Mouse (Mus musculus): ENCODE results near the gene Dpyd. TPM values are rescaled to one million over a fixed set of nuclear protein-coding genes. Genes with fewer than 3 reads are reported as not detected.

Dpyd gene
- polyA plus RNA-seq, 1 experiment from 2014 or later = 3.7 TPM

DNA sequence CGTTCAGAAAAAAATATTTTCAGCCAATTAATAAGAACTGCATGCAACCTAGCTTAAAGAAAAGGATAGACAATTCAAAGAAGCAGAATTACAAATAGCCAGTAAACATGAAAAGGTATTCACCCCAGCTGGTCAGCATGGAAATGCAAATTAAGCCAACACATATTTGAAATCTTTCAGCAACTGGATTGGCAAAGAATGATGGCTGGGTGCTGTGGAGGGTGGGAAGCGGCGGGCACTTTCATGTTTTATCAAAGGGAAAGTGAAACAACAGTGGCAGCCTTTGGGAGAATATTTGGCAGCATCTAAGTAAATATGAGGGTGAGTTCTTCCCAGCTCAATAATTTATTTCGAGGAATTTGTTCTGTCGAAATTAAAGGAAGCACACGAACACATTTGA is 603.8 kb downstream of the Dpyd start:
- ATAC-seq (ENCODE audit: low FRiP score, low TSS enrichment) = no peak
- H3K4me3 ChIP-seq (ENCODE audit: low read length) = no peak overlapping the region
- H3K9ac ChIP-seq (replicated peaks; ENCODE audit: low read length) = no peak overlapping the region
- no peaks in the 10 kb centered on the region for H3K4me1 ChIP-seq (ENCODE audit: insufficient read depth, low read length)
- no peak overlapping the region for H3K4me2 ChIP-seq (replicated peaks; ENCODE audit: low read depth, low read length)
- no peak overlapping the region for H3K27ac ChIP-seq (ENCODE audit: low read length)
- 72% methylated on average over 6 of the region's 6 CpGs for WGBS
- no peaks in the 10 kb centered on the region for H3K9me3 ChIP-seq (ENCODE audit: low read length)
- H3K27me3 ChIP-seq (ENCODE audit: insufficient read depth, low read length) = no peaks in the 10 kb centered on the region
- H3K36me3 ChIP-seq (ENCODE audit: insufficient read depth, low read length) = no peaks in the 10 kb centered on the region

DNA sequence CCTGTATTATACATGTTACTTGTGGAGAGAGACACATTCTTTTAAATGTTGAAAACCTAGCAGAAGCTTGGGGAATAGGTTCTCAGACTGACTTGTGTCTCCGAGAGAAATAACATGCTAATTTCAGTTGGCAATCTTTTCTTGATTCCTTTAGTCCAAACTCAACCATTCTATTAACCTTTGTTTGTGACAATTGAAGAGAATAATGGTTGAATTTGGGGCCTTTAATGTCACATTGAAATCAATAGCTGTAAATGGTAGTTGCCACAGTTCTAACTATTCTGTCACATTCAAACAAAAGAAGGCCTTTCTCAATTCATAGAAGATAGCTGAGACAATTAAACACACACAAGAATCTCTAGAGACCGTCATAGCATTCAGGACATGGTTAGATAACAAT is 606.2 kb downstream of the Dpyd start:
- Histone ChIP-seq H3K9ac (replicated peaks; ENCODE audit: low read length) (no peak overlapping the region), H3K4me2 (replicated peaks; ENCODE audit: low read depth, low read length) (no peak overlapping the region), H3K27me3 (ENCODE audit: insufficient read depth, low read length) (no peaks in the 10 kb centered on the region), H3K36me3 (ENCODE audit: insufficient read depth, low read length) (no peaks in the 10 kb centered on the region), H3K9me3 (ENCODE audit: low read length) (no peaks in the 10 kb centered on the region), H3K4me1 (ENCODE audit: insufficient read depth, low read length) (no peaks in the 10 kb centered on the region), H3K4me3 (ENCODE audit: low read length) (no peak overlapping the region), H3K27ac (ENCODE audit: low read length) (no peak overlapping the region)
- no peak for ATAC-seq (ENCODE audit: low FRiP score, low TSS enrichment)
- 76% methylated on average over 2 of the region's 2 CpGs for WGBS

DNA sequence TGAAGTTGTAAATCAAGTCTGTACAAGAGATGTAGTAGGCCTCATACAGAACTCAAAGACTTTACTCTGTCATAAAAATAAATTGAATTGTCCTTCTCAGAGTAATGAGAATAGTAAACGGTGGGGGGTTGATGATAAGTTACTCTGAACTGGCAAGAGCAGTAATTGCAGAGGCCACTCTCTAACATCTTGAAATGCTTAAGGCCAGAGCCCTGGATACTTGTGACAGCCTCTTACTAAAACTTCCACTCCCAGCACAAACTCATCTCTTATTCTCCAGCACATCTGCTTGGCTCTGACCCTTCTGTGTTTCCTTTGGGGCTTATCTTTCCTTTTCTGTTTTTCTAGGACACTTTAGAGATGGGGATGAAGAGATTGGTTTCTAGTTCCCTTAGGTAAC is 606.7 kb downstream of the Dpyd start:
- no peak overlapping the region for H3K4me2 ChIP-seq (replicated peaks; ENCODE audit: low read depth, low read length)
- H3K4me3 ChIP-seq (ENCODE audit: low read length) = no peak overlapping the region
- no peak overlapping the region for H3K9ac ChIP-seq (replicated peaks; ENCODE audit: low read length)
- WGBS = 14% methylated on average over 1 of the region's 1 CpGs
- H3K9me3 ChIP-seq (ENCODE audit: low read length) = no peaks in the 10 kb centered on the region
- no peaks in the 10 kb centered on the region for H3K27me3 ChIP-seq (ENCODE audit: insufficient read depth, low read length)
- no peak overlapping the region for H3K27ac ChIP-seq (ENCODE audit: low read length)
- H3K4me1 ChIP-seq (ENCODE audit: insufficient read depth, low read length) = no peaks in the 10 kb centered on the region
- no peak for ATAC-seq (ENCODE audit: low FRiP score, low TSS enrichment)
- no peaks in the 10 kb centered on the region for H3K36me3 ChIP-seq (ENCODE audit: insufficient read depth, low read length)

DNA sequence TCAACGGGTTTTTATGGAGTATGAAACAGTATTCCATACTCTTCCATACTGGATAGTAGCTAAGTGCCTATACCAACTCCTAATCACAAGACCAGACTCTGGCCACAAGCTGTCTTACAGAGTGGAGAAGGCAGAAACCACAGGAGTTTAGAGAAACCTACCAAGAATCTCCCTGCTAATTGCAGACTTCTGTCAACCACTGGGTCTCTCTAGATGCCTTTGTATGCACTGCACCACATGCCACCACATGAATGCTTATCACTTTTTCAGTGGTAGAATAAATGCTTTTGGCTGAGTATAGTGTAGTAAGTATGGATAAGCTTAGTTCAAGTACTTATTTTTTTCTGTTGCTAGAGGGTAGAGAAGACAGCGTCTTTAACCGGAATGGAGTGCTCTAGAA is 621.3 kb downstream of the Dpyd start:
- WGBS = 86% methylated on average over 3 of the region's 3 CpGs
- no peak for ATAC-seq (ENCODE audit: low FRiP score, low TSS enrichment)

DNA sequence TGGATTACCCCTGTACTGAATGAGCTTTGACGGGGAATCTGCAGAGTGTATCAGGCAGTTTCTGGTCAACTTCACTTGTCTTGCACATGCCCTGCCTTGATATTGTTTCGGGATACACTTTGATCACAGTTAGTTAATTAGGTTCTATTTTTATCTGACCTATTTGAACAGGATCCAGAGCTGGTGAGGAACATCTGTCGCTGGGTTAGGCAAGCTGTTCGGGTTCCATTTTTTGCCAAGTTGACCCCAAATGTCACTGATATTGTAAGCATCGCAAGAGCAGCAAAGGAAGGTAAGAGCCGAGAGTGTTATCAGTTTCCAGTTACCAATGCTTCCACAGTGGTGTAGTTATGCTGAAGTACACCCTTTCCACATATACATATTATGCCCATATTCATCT is 632.1 kb downstream of the Dpyd start:
- no peak for ATAC-seq (ENCODE audit: low FRiP score, low TSS enrichment)
- Histone ChIP-seq H3K4me2 (replicated peaks; ENCODE audit: low read depth, low read length) (no peak overlapping the region), H3K27me3 (ENCODE audit: insufficient read depth, low read length) (no peaks in the 10 kb centered on the region), H3K36me3 (ENCODE audit: insufficient read depth, low read length) (no peaks in the 10 kb centered on the region), H3K4me1 (ENCODE audit: insufficient read depth, low read length) (no peaks in the 10 kb centered on the region), H3K9ac (replicated peaks; ENCODE audit: low read length) (no peak overlapping the region), H3K27ac (ENCODE audit: low read length) (no peak overlapping the region), H3K4me3 (ENCODE audit: low read length) (no peak overlapping the region), H3K9me3 (ENCODE audit: low read length) (no peaks in the 10 kb centered on the region)
- 85% methylated on average over 6 of the region's 6 CpGs for WGBS

More for the DNA sequence above, 621.3 kb downstream of the Dpyd start:
- no peak overlapping the region for H3K27ac ChIP-seq (ENCODE audit: low read length)
- no peaks in the 10 kb centered on the region for H3K4me1 ChIP-seq (ENCODE audit: insufficient read depth, low read length)
- H3K9ac ChIP-seq (replicated peaks; ENCODE audit: low read length) = no peak overlapping the region
- no peaks in the 10 kb centered on the region for H3K36me3 ChIP-seq (ENCODE audit: insufficient read depth, low read length)
- no peaks in the 10 kb centered on the region for H3K27me3 ChIP-seq (ENCODE audit: insufficient read depth, low read length)
- no peaks in the 10 kb centered on the region for H3K9me3 ChIP-seq (ENCODE audit: low read length)
- H3K4me3 ChIP-seq (ENCODE audit: low read length) = no peak overlapping the region
- no peak overlapping the region for H3K4me2 ChIP-seq (replicated peaks; ENCODE audit: low read depth, low read length)

DNA sequence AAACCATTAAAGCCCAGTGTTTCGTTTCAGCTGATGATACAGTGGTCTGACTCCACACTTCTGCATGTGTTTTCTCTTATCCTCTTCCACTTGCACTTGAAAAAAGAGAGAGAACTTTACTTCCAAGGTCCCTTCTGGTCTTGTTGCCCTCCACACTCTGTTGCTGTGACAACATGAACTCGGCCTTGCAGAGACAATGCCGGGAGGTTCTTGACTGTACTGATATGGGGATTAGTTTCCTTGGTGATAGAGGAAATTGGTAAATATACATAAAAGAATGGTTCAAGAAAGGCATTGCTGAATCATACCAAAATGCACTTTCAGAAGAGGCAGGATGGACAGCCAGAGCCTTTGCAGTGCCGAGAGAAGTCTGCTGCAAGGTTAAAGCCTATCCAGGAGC is 633.7 kb downstream of the Dpyd start:
- Histone ChIP-seq H3K4me3 (ENCODE audit: low read length) (no peak overlapping the region), H3K9me3 (ENCODE audit: low read length) (no peaks in the 10 kb centered on the region), H3K27ac (ENCODE audit: low read length) (no peak overlapping the region), H3K9ac (replicated peaks; ENCODE audit: low read length) (no peak overlapping the region), H3K36me3 (ENCODE audit: insufficient read depth, low read length) (no peaks in the 10 kb centered on the region), H3K4me1 (ENCODE audit: insufficient read depth, low read length) (no peaks in the 10 kb centered on the region), H3K27me3 (ENCODE audit: insufficient read depth, low read length) (no peaks in the 10 kb centered on the region), H3K4me2 (replicated peaks; ENCODE audit: low read depth, low read length) (no peak overlapping the region)
- no peak for ATAC-seq (ENCODE audit: low FRiP score, low TSS enrichment)
- WGBS = 86% methylated on average over 4 of the region's 4 CpGs

DNA sequence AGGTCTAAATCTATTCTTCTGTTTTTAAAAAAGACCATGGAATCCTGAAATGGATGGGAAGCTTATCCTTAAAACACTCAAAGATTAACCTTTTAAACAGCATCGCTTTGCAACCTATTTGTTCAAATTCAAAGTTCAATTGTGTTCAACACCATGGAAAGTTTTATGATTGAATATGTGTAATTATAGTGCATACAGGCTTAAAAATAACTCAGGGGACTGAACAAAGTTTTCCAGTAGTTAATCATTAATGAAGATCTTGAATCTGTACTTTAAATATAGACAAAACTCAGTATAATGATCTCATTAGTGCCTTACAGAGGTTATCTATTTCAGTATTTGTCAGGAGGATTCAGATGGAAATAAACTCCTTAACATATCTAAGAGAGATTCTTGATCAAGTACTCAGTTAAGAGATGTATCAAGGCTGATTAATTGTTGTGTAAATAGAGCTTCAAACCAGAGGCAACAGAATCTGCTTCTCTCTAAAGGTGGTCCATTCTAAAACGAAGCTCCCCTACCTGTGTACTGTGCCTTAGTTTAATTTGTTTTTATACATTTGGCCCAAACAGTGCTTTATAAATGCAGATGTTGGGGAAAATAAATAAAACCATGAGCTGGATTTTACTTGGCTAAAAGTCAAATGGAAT is 659.0 kb downstream of the Dpyd start:
- Histone ChIP-seq H3K4me1 (ENCODE audit: insufficient read depth, low read length) (no peaks in the 10 kb centered on the region), H3K27me3 (ENCODE audit: insufficient read depth, low read length) (no peaks in the 10 kb centered on the region), H3K9me3 (ENCODE audit: low read length) (no peaks in the 10 kb centered on the region), H3K9ac (replicated peaks; ENCODE audit: low read length) (no peak overlapping the region), H3K36me3 (ENCODE audit: insufficient read depth, low read length) (no peaks in the 10 kb centered on the region), H3K4me2 (replicated peaks; ENCODE audit: low read depth, low read length) (no peak overlapping the region), H3K4me3 (ENCODE audit: low read length) (no peak overlapping the region), H3K27ac (ENCODE audit: low read length) (no peak overlapping the region)
- ATAC-seq (ENCODE audit: low FRiP score, low TSS enrichment) = no peak
- 69% methylated on average over 2 of the region's 2 CpGs for WGBS

DNA sequence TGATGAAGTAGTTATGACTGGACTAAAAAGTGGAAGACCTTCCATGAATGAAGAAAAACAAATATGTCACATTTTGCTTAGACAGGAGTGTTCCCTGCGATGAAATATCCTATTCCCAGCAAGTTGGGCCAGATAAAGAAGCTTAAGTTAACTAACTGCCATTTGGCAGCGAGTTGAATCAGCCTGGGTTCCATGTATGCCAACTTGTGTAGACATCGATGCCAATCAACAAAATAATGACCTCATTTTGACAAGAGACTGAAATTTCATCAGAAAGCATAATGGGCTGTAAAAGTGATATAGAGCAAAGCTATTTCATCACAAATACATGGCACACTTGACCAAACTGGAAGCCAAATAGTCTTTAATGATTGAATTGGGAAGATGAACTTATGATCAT is 681.3 kb downstream of the Dpyd start:
- Histone ChIP-seq H3K27ac (ENCODE audit: low read length) (no peak overlapping the region), H3K4me3 (ENCODE audit: low read length) (no peak overlapping the region), H3K27me3 (ENCODE audit: insufficient read depth, low read length) (no peaks in the 10 kb centered on the region), H3K4me1 (ENCODE audit: insufficient read depth, low read length) (no peaks in the 10 kb centered on the region), H3K9ac (replicated peaks; ENCODE audit: low read length) (no peak overlapping the region), H3K4me2 (replicated peaks; ENCODE audit: low read depth, low read length) (no peak overlapping the region), H3K9me3 (ENCODE audit: low read length) (no peaks in the 10 kb centered on the region), H3K36me3 (ENCODE audit: insufficient read depth, low read length) (no peaks in the 10 kb centered on the region)
- no peak for ATAC-seq (ENCODE audit: low FRiP score, low TSS enrichment)
- WGBS = 85% methylated on average over 3 of the region's 3 CpGs

DNA sequence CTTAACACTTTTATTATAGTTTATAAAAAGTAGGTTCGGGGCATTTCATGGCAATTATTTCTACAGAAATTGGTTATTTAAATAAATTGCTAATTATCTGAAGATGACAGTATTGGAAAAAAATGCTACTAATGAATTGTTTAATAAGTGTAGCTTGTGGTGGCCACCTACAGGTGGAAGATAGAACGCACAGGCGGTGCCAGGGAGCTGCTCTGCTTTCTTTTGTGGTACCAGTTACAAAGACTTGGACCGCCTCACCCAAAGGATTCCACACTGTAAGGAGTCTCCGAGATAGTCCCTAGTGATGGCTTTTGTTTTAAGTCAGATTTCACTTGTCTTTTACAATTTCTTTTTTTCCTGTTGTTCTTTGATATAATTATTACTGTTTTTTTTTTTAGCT is 694.6 kb downstream of the Dpyd start:
- Histone ChIP-seq H3K9ac (replicated peaks; ENCODE audit: low read length) (no peak overlapping the region), H3K9me3 (ENCODE audit: low read length) (no peaks in the 10 kb centered on the region), H3K4me1 (ENCODE audit: insufficient read depth, low read length) (no peaks in the 10 kb centered on the region), H3K4me3 (ENCODE audit: low read length) (no peak overlapping the region), H3K27ac (ENCODE audit: low read length) (no peak overlapping the region), H3K4me2 (replicated peaks; ENCODE audit: low read depth, low read length) (no peak overlapping the region), H3K27me3 (ENCODE audit: insufficient read depth, low read length) (no peaks in the 10 kb centered on the region), H3K36me3 (ENCODE audit: insufficient read depth, low read length) (no peaks in the 10 kb centered on the region)
- ATAC-seq (ENCODE audit: low FRiP score, low TSS enrichment) = no peak
- WGBS = 57% methylated on average over 5 of the region's 5 CpGs

DNA sequence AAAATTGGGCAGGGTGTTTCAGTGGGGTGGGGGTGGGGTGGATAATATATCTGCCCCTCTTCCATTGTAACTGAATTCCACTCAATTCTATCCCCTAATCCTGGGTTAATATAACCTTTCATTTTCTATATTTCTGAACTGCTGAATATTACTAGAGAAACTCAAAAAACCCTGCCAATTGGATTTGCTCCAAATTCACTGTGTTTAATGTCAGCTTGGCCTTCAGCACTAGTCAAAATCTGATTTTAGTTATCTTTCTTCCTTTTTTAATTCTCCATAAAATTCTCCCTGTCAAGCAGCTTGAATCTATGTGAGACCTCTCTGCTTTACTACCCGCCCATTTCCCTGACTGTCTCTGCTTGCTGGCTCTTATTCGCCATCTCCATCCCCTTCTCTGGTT is 713.3 kb downstream of the Dpyd start:
- H3K27me3 ChIP-seq (ENCODE audit: insufficient read depth, low read length) = no peaks in the 10 kb centered on the region
- H3K4me2 ChIP-seq (replicated peaks; ENCODE audit: low read depth, low read length) = no peak overlapping the region
- no peak overlapping the region for H3K4me3 ChIP-seq (ENCODE audit: low read length)
- no peaks in the 10 kb centered on the region for H3K36me3 ChIP-seq (ENCODE audit: insufficient read depth, low read length)
- no peak overlapping the region for H3K9ac ChIP-seq (replicated peaks; ENCODE audit: low read length)
- 68% methylated on average over 2 of the region's 2 CpGs for WGBS
- ATAC-seq (ENCODE audit: low FRiP score, low TSS enrichment) = no peak
- no peaks in the 10 kb centered on the region for H3K4me1 ChIP-seq (ENCODE audit: insufficient read depth, low read length)
- H3K9me3 ChIP-seq (ENCODE audit: low read length) = no peaks in the 10 kb centered on the region
- H3K27ac ChIP-seq (ENCODE audit: low read length) = no peak overlapping the region

Data from kidney, embryonic 16.5 days (tissue).